Mouse (Mus musculus) megakaryocyte, embryonic 14.5 days (primary cell): ENCODE data around the gene Tm9sf1.

Experiments used
- FLI1 ChIP-seq: IDR thresholded peaks from 2 replicates; pipeline ENCODE4 v1.6.1; 2012; ENCODE audit warnings: low read length, inconsistent platforms, mixed read lengths
- GATA1 ChIP-seq: IDR thresholded peaks from 3 replicates; pipeline ENCODE4 v1.6.1; 2012; ENCODE audit warnings: mixed read lengths, low read length, inconsistent platforms, borderline replicate concordance

- no peak for TF ChIP-seq GATA1
- TF ChIP-seq FLI1, result no peak
Observed at GRCm38 (mm10) chr14:55614565-55615178, 28.9 kb downstream of the Tm9sf1 start.
